Mouse (Mus musculus) cerebellum, adult (tissue): Measurements from ENCODE around the gene 5430419D17Rik.

ENCODE experiments used
- ATAC-seq: cut with Nextera tagmentation; 2 replicates; pipeline ENCODE4 v1.9.2; 2017; ENCODE audit warnings: mild to moderate bottlenecking, moderate library complexity, mixed read lengths; ENCODE audit not compliant: insufficient number of reproducible peaks, low FRiP score, low TSS enrichment

5430419D17Rik gene

GRCm38 (mm10) chr7:131306733-131307132, 132.5 kb downstream of the 5430419D17Rik start:
- ATAC-seq = no peak

GRCm38 (mm10) chr7:131314493-131314892, 140.3 kb downstream of the 5430419D17Rik start:
- ATAC-seq = no peak

GRCm38 (mm10) chr7:131317587-131317986, 143.4 kb downstream of the 5430419D17Rik start:
- no peak for ATAC-seq

GRCm38 (mm10) chr7:131318340-131318739, 144.1 kb downstream of the 5430419D17Rik start:
- ATAC-seq = no peak

- no peak for ATAC-seq
Observed at GRCm38 (mm10) chr7:131322192-131322591, 148.0 kb downstream of the 5430419D17Rik start, which contains the start of gene Cuzd1. Cuzd1 (minus strand) TSS chr7:131322292.

- ATAC-seq = no peak
Observed at GRCm38 (mm10) chr7:131327054-131327453, 152.9 kb downstream of the 5430419D17Rik start.

GRCm38 (mm10) chr7:131329416-131329815, 155.2 kb downstream of the 5430419D17Rik start, which contains the start of gene Fam24b:
Fam24b (minus strand) TSS chr7:131329516.
- no peak for ATAC-seq

GRCm38 (mm10) chr7:131331688-131332087, 157.5 kb downstream of the 5430419D17Rik start:
- ATAC-seq = no peak

- no peak for ATAC-seq
Observed at GRCm38 (mm10) chr7:131333564-131333963, 159.4 kb downstream of the 5430419D17Rik start, which contains the start of gene Fam24a. Fam24a (plus strand) TSS chr7:131333864.

GRCm38 (mm10) chr7:131337502-131338068, 163.4 kb downstream of the 5430419D17Rik start:
- no peak for ATAC-seq

- ATAC-seq = no peak; the same call in 1 of the 2 replicates
Observed at GRCm38 (mm10) chr7:131345856-131346541, 171.8 kb downstream of the 5430419D17Rik start.
